Mouse (Mus musculus): Measurements from ENCODE around the gene 1700021F07Rik.

- TF ChIP-seq ZC3H11A (IDR thresholded peaks at IDR 0.05; ENCODE audit: borderline replicate concordance, low read depth, low read length) (no peak), HCFC1 (IDR thresholded peaks at IDR 0.05; ENCODE audit: borderline replicate concordance, insufficient read depth, low read length) (no peak), MAFK (IDR thresholded peaks at IDR 0.05; ENCODE audit: insufficient read depth, low read depth, low read length) (no peak), ZNF384 (IDR thresholded peaks at IDR 0.05; ENCODE audit: low read depth, low read length) (no peak), CHD2 (IDR thresholded peaks at IDR 0.05; ENCODE audit: low read depth, low read length) (no peak)
Observed at GRCm38 (mm10) chr2:173535886-173536285, 13.5 kb downstream of the 1700021F07Rik start.
